Mouse (Mus musculus) liver, postnatal 0 days (tissue): ENCODE measurements around the gene Sh3tc1.

ENCODE experiments used
- CTCF ChIP-seq: sonication (generic); IDR thresholded peaks from 2 replicates; pipeline ENCODE4 v1.5.1; 2016; ENCODE audit warnings: antibody characterized with exemption, low read depth
- EP300 ChIP-seq: IDR thresholded peaks from 2 replicates; pipeline ENCODE4 v1.6.1; 2016; ENCODE audit warnings: antibody characterized with exemption, low read depth, mild to moderate bottlenecking

GRCm38 (mm10) chr5:35721933-35722332 is 17.9 kb downstream of the Sh3tc1 start:
- TF ChIP-seq CTCF (no peak), EP300 (no peak)
